Mouse (Mus musculus) G1E (cell line): ENCODE data around the gene Hs2st1. TPM values are rescaled to one million over a fixed set of nuclear protein-coding genes. Genes with fewer than 3 reads are reported as not detected.

Source experiments
- ATAC-seq: 2 replicates; pipeline ENCODE4 v1.8.0; 2016; ENCODE audit warnings: mild to moderate bottlenecking; ENCODE audit not compliant: insufficient number of reproducible peaks, poor library complexity, low FRiP score, severe bottlenecking; ENCODE audit errors: extremely low read depth
- DNase-seq: peaks from one replicate; pipeline ENCODE4 v3.0.0; 2012; ENCODE audit warnings: low spot score
- H3K27me3 ChIP-seq: 2 replicates; pipeline ENCODE4 v1.6.1; 2012; ENCODE audit warnings: mild to moderate bottlenecking, low read length, inconsistent platforms; ENCODE audit not compliant: insufficient read depth
- H3K36me3 ChIP-seq: replicated peaks from 2 replicates; pipeline ENCODE3; 2012; ENCODE audit warnings: mild to moderate bottlenecking, inconsistent platforms
- H3K4me1 ChIP-seq: 2 replicates; pipeline ENCODE4 v1.6.1; 2012; ENCODE audit warnings: low read depth, low read length, inconsistent platforms, mixed read lengths; ENCODE audit not compliant: insufficient read depth
- H3K4me3 ChIP-seq: 2 replicates; pipeline ENCODE4 v1.5.1; 2012; ENCODE audit warnings: low read depth, mild to moderate bottlenecking, inconsistent platforms, low read length, moderate library complexity, mixed read lengths
- H3K9me3 ChIP-seq: replicated peaks from 2 replicates; pipeline ENCODE4 v1.6.1; 2012; ENCODE audit warnings: inconsistent platforms
- CTCF ChIP-seq: IDR thresholded peaks from 2 replicates; pipeline ENCODE4 v1.5.1; 2012; ENCODE audit warnings: low read depth, low read length, inconsistent platforms, mixed read lengths
- GATA1 ChIP-seq: IDR thresholded peaks from 2 replicates; pipeline ENCODE4 v1.6.1; 2012; ENCODE audit warnings: borderline replicate concordance, low read length, inconsistent platforms, mixed read lengths
- GATA2 ChIP-seq: IDR thresholded peaks from 2 replicates; pipeline ENCODE4 v1.6.1; 2012; ENCODE audit warnings: low read depth, low read length, inconsistent platforms, borderline replicate concordance
- POLR2AphosphoS5 ChIP-seq: IDR thresholded peaks from 2 replicates; pipeline ENCODE4 v1.6.1; 2012; ENCODE audit warnings: low read depth, low read length, inconsistent platforms; ENCODE audit not compliant: insufficient replicate concordance
- TAL1 ChIP-seq: conservative IDR thresholded peaks from 2 replicates; pipeline ENCODE4 v1.6.1; 2012; ENCODE audit warnings: low read depth, low read length, inconsistent platforms, mixed read lengths
- polyA plus RNA-seq: library from polyadenylated mRNA; stranded (reverse); fragments of >175 nt; gene quantifications from 2 replicates; pipeline ENCODE4 v1.2.3, GENCODE M21; 2012
- total RNA-seq, 2 experiments: library from RNA; stranded (forward) in 1 of 2; stranded (reverse) in 1 of 2; fragments of 200-1000 nt in 1 of 2; fragments of >200 nt in 1 of 2; fragmentation: Nextera tagmentation in 1 of 2; gene quantifications; 2 replicates each; pipeline ENCODE4 v1.2.3; 2014 to 2017

Gene Hs2st1
- total and polyA plus RNA-seq, 3 experiments: 6.1 to 40.6 (median 37.8) TPM

DNA sequence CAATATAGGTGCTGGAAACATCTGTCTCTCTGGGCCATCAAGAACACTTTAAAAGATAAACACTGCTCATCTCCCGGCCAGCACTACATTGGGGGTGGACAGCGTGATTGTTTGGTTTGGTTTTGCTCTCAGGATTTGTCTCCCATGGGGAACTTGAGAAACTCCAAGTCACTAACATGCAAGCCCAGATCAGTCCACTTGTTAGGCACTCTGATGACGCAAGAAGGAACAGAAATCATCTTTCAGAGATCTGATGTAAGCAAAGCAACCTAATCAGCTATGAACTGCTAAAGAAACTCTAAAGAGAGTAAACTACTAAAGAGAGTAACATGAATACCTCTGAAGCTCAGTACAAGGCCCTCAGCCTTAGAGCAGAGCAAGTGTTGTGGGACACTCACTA, 33.6 kb upstream of the Hs2st1 start:
- Histone ChIP-seq H3K9me3 (no peaks in the 10 kb centered on the region), H3K36me3 (peaks cover 44% of the 10 kb centered on the region), H3K4me1 (peaks cover 36% of the 10 kb centered on the region), H3K27me3 (no peaks in the 10 kb centered on the region), H3K4me3 (no peak overlapping the region)
- ATAC-seq (no peak), DNase-seq (no peak)
- no peak for TF ChIP-seq TAL1
- TF ChIP-seq CTCF: no peak
- no peak for TF ChIP-seq POLR2AphosphoS5
- TF ChIP-seq GATA1: no peak
- no peak for TF ChIP-seq GATA2

DNA sequence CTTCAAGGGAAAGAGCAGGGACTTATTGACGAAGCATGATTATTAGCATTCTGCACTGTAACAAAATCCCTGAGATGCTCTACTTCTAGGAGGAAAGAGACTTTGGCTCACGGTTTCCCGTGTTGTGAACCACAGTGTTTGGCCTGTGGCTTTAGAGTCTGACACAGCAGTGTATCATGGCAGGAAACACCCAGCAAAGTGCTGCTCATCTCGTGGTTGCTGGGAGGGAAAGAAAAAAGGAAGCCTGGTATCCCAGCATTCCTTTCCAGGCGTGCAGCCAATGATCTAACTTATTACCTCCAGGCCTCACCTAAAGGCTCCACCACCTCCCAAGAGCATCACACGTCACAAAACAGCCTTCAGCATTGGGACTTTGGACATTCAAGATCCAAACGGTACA, 32.8 kb upstream of the Hs2st1 start:
- TF ChIP-seq GATA2 (no peak), GATA1 (no peak), TAL1 (no peak), POLR2AphosphoS5 (no peak), CTCF (no peak)
- ATAC-seq: no peak
- Histone ChIP-seq H3K4me3 (no peak overlapping the region), H3K4me1 (peaks cover 29% of the 10 kb centered on the region), H3K9me3 (no peaks in the 10 kb centered on the region), H3K36me3 (peaks cover 51% of the 10 kb centered on the region), H3K27me3 (no peaks in the 10 kb centered on the region)
- DNase-seq: no peak

DNA sequence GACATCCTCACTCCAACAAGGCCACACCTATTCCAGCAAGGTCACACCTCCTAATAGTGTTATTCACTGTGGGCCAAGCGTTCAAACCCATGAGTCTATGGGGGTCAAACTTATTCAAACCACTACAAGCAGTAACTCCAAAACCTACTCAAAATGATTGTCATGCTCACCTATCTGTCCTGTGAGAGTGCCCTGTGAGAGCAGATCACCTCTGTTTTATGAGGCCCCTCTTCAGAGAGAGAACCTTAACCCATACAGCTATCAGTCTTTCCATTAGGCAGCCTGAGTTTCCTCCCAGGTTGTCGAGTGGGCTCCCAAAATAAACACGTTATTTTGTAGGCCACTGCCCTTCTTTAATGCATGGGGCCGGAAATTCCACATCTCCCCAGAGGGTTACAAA, 32.4 kb upstream of the Hs2st1 start:
- ATAC-seq: no peak
- TF ChIP-seq GATA2 (no peak), CTCF (no peak), POLR2AphosphoS5 (no peak), TAL1 (no peak), GATA1 (no peak)
- Histone ChIP-seq H3K36me3 (peaks cover 54% of the 10 kb centered on the region), H3K4me1 (peaks cover 25% of the 10 kb centered on the region), H3K9me3 (no peaks in the 10 kb centered on the region), H3K27me3 (no peaks in the 10 kb centered on the region), H3K4me3 (no peak overlapping the region)
- no peak for DNase-seq

DNA sequence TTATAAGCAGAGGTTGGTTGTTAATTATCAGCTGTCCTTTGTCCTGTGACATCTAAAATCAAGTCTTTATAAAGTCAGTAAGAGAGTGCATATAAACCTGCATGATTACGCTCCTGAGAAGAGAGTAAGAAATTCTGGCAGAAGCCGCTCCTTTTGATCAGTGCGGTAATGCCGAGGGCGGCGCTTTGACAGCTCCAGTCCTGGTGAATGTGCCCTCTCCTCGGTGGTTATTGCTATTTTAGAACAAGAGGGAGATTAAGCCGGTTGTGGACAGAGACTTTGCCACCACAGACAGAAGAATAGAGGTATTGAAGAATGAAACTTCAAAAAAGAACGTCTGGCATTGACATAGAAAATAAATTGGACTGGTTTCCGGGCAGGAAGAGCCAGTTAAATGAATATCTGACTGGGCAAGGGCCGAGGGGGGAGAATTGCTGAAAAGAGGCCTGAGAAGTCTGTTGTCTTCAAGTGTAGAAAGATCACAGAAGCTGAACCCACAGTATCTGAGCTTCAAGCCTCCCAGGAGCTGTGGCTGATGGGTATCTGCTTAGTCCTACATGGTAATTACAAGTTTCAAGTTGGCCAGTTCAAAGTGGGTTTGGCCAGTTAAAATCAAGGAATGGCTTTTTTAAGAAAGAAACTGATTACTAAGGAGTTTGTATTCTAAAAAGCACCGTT, 27.9 kb upstream of the Hs2st1 start:
- no peaks in the 10 kb centered on the region for H3K9me3 ChIP-seq
- no peak for ATAC-seq

DNA sequence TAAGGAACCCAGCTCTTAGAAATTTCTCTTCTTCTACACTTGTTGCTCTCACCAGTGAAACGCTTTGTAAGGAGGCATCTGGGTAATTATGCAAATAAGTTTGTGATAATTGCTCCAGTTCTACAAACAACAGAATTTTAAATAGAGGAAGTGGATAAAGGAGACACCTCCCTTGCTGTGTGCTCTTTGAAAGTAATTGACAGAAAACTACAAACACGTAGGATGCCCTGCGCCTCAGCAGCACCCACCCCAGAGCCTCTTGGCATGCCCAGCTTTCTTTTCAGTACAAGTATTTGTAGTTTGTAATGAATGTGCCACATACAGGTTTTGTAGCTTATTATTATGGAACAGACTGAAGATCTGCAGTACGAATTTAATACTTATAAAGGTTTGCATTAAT, 27.1 kb upstream of the Hs2st1 start:
- Histone ChIP-seq H3K4me3 (no peak overlapping the region), H3K9me3 (no peaks in the 10 kb centered on the region), H3K4me1 (peaks cover 7% of the 10 kb centered on the region), H3K36me3 (peaks cover 79% of the 10 kb centered on the region), H3K27me3 (no peaks in the 10 kb centered on the region)
- no peak for DNase-seq
- TF ChIP-seq TAL1 (no peak), GATA1 (no peak), CTCF (no peak), POLR2AphosphoS5 (no peak), GATA2 (no peak)
- no peak for ATAC-seq

More for the DNA sequence above, 27.9 kb upstream of the Hs2st1 start:
- peaks cover 4% of the 10 kb centered on the region for H3K4me1 ChIP-seq
- DNase-seq: no peak
- H3K27me3 ChIP-seq: no peaks in the 10 kb centered on the region
- peaks cover 83% of the 10 kb centered on the region for H3K36me3 ChIP-seq
- TF ChIP-seq POLR2AphosphoS5 (no peak), TAL1 (no peak), GATA2 (no peak), GATA1 (no peak), CTCF (no peak)
- H3K4me3 ChIP-seq: no peak overlapping the region

DNA sequence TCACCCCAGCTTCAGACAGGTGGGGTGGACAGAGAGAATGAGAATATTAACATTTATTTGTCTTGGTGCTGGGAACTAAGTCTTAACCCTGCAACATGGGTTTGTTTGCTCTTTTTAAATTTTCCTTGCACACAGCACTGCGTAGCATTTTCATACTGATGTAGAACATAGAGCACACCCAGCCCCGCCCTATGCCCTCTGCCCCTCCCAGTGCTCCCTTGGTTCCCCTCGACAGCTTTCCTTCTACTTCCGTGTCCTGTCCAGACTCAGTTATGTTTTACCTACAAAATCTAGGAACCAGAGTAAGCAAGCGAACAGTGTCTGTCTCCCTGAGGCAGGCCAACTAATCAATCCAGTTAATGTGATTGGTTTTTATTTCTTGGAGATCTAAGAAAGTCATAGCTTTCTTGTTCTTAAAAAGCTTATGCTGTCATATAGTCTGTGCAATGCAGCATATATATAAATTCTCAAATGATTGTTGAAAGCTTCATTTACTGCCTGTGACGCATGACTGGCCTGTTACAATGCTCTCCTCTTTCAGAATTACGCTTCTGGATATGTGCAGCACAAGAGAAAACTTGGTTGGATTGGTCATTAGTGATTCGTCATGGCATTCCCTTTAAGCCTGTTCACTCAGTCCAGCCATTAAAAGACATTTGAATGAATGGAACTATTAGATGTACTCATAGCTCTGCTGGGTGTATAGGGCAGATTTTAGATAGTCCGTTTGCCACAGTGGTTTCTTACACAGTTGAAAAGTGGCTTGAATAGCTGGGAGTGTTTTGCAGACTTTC, 23.2 kb upstream of the Hs2st1 start:
- H3K36me3 ChIP-seq: peaks cover 84% of the 10 kb centered on the region
- no peaks in the 10 kb centered on the region for H3K27me3 ChIP-seq
- H3K9me3 ChIP-seq: no peaks in the 10 kb centered on the region
- ATAC-seq (no peak), DNase-seq (no peak)
- TF ChIP-seq GATA2: no peak
- TF ChIP-seq CTCF: no peak
- no peak for TF ChIP-seq GATA1
- no peak for TF ChIP-seq TAL1
- no peak for TF ChIP-seq POLR2AphosphoS5
- H3K4me1 ChIP-seq: peaks cover 16% of the 10 kb centered on the region
- H3K4me3 ChIP-seq: no peak overlapping the region
